Mouse (Mus musculus) liver, embryonic 18 days (tissue): ENCODE measurements around the gene Epha3. TPM values are rescaled to one million over a fixed set of nuclear protein-coding genes. Genes with fewer than 3 reads are reported as not detected.

Experiments
- polyA plus RNA-seq: library from polyadenylated mRNA; depleted of rRNA; stranded (reverse); fragments of >200 nt; gene quantifications from 2 replicates; pipeline ENCODE4 v1.2.3, GENCODE M21; 2012; rRNA removed

The Epha3 gene
- 0.60 and 0.63 TPM in 2 replicates for polyA plus RNA-seq

GRCm38 (mm10) chr16:63863913-63864330, at the start of gene Epha3:
TSS of gene Epha3 (minus strand) at chr16:63864175.

